Mouse (Mus musculus) CH12.LX (cell line): Measurements from ENCODE around the gene Mal.

Experiments
- CTCF ChIP-seq, 2 experiments: IDR thresholded peaks in 1 of 2; conservative IDR thresholded peaks in 1 of 2; 2 replicates each; pipeline ENCODE4 v1.5.1; 2011 to 2012; ENCODE audit warnings: low read depth in 2 of 2, low read length in 2 of 2, improper control_type of control experiment in 1 of 2, inconsistent platforms in 1 of 2, mild to moderate bottlenecking in 1 of 2, moderate library complexity in 1 of 2
- ELF1 ChIP-seq: IDR thresholded peaks from 2 replicates; pipeline ENCODE4 v1.6.1; 2014; ENCODE audit warnings: low read depth, mild to moderate bottlenecking, inconsistent platforms, low read length, improper control_type of control experiment
- EP300 ChIP-seq: IDR thresholded peaks from 2 replicates; pipeline ENCODE4 v1.6.1; 2011; ENCODE audit warnings: low read length, improper control_type of control experiment
- ETS1 ChIP-seq: conservative IDR thresholded peaks from 2 replicates; pipeline ENCODE4 v1.6.1; 2012; ENCODE audit warnings: low read depth, mild to moderate bottlenecking, inconsistent platforms, low read length, improper control_type of control experiment, moderate library complexity
- POLR2A ChIP-seq: IDR thresholded peaks from 2 replicates; pipeline ENCODE4 v1.6.1; 2011; ENCODE audit warnings: low read depth, mild to moderate bottlenecking, improper control_type of control experiment, low read length
- POLR2AphosphoS2 ChIP-seq: IDR thresholded peaks from 2 replicates; pipeline ENCODE4 v1.6.1; 2011; ENCODE audit warnings: low read depth, low read length, improper control_type of control experiment
- TBP ChIP-seq: conservative IDR thresholded peaks from 2 replicates; pipeline ENCODE4 v1.6.1; 2011; ENCODE audit warnings: low read depth, low read length, improper control_type of control experiment
- TCF12 ChIP-seq: IDR thresholded peaks from 2 replicates; pipeline ENCODE4 v1.6.1; 2014; ENCODE audit warnings: low read depth, mild to moderate bottlenecking, inconsistent platforms, low read length, improper control_type of control experiment
- USF1 ChIP-seq: IDR thresholded peaks from 2 replicates; pipeline ENCODE4 v1.6.1; 2014; ENCODE audit warnings: low read depth, mild to moderate bottlenecking, inconsistent platforms, low read length, improper control_type of control experiment

- no peak for TF ChIP-seq ETS1
- no peak for TF ChIP-seq EP300
- no peak for TF ChIP-seq TCF12
- no peak for TF ChIP-seq USF1
- no peak for TF ChIP-seq TBP
- no peak for TF ChIP-seq CTCF (conservative IDR thresholded peaks at IDR 0.05 in 1 of 2, IDR thresholded peaks at IDR 0.05 in 1 of 2; ENCODE audit: low read depth in 2 of 2, low read length in 2 of 2)
- TF ChIP-seq POLR2A: no peak
- TF ChIP-seq POLR2AphosphoS2: no peak
- TF ChIP-seq ELF1: no peak
Observed at GRCm38 (mm10) chr2:127652335-127652734, 4.2 kb downstream of the Mal start.
